Mouse (Mus musculus) adrenal gland, postnatal 4 days (tissue): ENCODE data around the gene Fbxw11. TPM values are rescaled to one million over a fixed set of nuclear protein-coding genes. Genes with fewer than 3 reads are reported as not detected.

Experiments used
- DNase-seq, 2 experiments: peaks; one replicate each; pipeline ENCODE4 v3.0.0; 2021 to 2022; ENCODE audit warnings: low spot score in 2 of 2, mixed read lengths in 2 of 2
- total RNA-seq, 2 experiments: library from RNA; stranded (reverse); gene quantifications; 2 replicates each; pipeline ENCODE4 v1.2.3; 2021

Gene Fbxw11
- total RNA-seq, 2 experiments from 2014 or later: 110 to 111 TPM

GRCm38 (mm10) chr11:32623236-32623635 is 19.3 kb upstream of the Fbxw11 start:
- no peak for DNase-seq

GRCm38 (mm10) chr11:32623912-32624311 is 18.6 kb upstream of the Fbxw11 start:
- no peak for DNase-seq

DNA sequence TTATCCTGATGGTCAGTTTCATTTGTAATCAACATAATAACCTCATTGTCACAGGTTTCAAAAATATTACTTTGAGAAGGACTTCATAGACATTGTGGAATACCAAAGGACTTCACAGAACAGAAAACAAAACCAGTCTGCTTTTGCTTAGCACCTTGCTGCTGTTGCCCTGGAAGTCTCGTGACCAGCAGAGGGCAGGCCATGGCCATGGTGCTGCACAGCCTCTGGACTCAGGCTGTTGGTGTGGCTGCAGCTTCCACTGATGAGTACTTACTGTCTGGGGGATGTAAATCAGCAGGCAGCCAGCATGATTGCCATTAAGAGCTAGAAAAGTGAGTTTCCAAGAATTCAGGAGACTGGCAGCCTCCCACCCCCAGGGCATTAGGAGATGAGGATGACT is 16.8 kb upstream of the Fbxw11 start:
- peak; percentile 44 to 48 for DNase-seq

DNA sequence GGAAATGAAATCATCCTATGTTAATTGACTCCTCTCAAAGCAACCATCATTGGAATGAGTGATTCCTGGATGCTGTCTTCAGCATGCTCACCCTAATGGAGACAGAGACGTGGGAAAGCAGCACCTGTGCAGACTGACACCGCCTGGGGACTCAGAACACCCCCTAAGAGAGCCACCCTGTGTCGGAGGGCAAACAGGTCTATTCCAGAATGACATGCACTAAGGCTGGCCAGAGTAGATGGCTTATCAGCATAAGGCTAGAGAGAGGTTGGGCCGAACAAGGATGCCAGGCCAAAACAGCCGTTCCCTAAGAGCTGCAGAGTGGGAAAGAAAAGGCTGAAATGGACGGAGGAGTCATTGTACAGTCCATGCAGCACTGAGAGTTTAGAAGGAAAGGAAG is 16.4 kb upstream of the Fbxw11 start:
- no peak for DNase-seq

DNA sequence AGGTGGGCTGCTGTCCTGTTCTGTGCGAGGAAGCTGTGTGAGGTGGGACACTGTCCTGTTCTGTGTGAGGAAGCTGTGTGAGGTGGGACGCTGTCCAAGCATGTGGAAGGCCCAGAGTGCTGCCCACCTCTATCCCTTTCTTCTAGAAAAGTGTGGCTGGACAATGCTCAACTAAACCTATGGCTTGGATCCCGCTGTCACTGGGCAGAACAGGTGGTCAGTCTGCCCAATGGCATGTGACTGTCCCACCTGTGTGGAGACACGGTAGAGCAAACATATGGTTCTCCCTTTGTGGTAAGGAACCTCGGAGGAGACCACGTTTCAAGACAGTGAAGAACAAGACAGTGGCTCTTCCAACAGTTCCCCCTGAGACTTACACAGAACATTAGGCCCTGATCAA is 14.6 kb upstream of the Fbxw11 start:
- no peak for DNase-seq

GRCm38 (mm10) chr11:32629713-32630211 is 12.8 kb upstream of the Fbxw11 start:
- no peak for DNase-seq

GRCm38 (mm10) chr11:32632671-32633070 is 9.9 kb upstream of the Fbxw11 start:
- no peak for DNase-seq

- no peak for DNase-seq
Observed at GRCm38 (mm10) chr11:32633542-32633941, 9.0 kb upstream of the Fbxw11 start.

GRCm38 (mm10) chr11:32634143-32634542 is 8.4 kb upstream of the Fbxw11 start:
- no peak for DNase-seq

- no peak for DNase-seq
Observed at GRCm38 (mm10) chr11:32634842-32635241, 7.7 kb upstream of the Fbxw11 start.

- no peak for DNase-seq
Observed at GRCm38 (mm10) chr11:32636275-32636674, 6.2 kb upstream of the Fbxw11 start.

DNA sequence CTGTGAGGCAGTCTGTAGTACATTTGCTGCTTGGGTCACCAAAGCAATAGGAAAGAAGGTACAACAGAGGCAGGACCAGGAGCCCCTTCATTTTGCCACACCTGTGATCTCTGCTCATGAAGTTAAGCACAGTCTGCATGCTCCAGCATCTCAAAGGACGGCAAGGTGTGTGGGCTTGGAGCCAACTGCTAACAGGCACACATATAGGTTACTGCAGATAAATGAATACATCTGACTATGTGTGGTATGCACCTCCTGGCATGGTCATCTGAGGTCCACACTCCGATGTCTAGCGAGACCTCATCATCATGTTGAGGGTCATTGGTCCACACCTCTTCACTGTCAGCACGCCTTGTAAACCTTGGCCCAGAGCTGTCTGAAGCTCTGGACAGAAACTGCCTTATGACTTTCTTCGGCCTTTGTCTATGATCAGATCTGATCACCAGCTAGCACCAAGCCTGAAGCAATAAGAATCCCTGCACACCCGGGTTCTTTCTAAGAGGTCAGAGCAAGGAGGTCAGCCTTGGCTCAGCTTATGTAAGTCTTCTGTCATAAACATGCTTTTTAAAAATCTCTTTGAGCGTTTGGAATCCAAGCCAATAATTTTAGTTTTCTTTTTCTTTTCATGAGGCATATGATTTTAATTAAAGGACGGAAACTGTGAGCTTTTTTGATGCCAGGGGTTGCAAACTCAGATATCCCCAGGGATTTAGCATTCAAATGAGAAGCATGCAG is 3.8 kb upstream of the Fbxw11 start:
- no peak for DNase-seq

GRCm38 (mm10) chr11:32640617-32641016 is 1.9 kb upstream of the Fbxw11 start:
- DNase-seq: no peak

- DNase-seq: peak in 1 of 2 experiments; percentile 45
Observed at GRCm38 (mm10) chr11:32642899-32643886, 669 bp downstream of the Fbxw11 start.

DNA sequence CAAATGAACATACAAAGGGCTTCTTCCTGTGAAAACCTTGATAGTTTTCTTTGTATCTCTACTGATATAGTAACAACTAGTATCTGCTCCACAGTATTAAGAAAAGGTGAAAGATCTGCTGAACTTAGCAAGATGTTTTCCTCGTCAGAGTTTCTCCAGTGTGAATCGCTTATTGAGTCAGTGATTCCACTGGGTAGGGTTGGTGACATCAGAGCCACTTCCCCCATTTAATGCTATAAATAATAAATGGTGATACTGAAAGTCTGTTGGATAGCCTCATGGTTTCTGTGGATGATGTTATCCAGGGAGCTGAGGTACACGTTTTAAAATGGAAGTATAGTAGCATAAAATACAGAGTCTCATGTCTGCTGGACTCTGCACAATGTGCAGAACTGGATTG is 1.5 kb downstream of the Fbxw11 start:
- DNase-seq: no peak

GRCm38 (mm10) chr11:32647265-32647664 is 4.7 kb downstream of the Fbxw11 start:
- no peak for DNase-seq

- no peak for DNase-seq
Observed at GRCm38 (mm10) chr11:32650236-32650749, 7.8 kb downstream of the Fbxw11 start.

GRCm38 (mm10) chr11:32650893-32651590 is 8.5 kb downstream of the Fbxw11 start:
- DNase-seq: no peak

- DNase-seq: no peak
Observed at GRCm38 (mm10) chr11:32651723-32652122, 9.2 kb downstream of the Fbxw11 start.

- DNase-seq: no peak
Observed at GRCm38 (mm10) chr11:32662082-32662656, 19.6 kb downstream of the Fbxw11 start.

- no peak for DNase-seq
Observed at GRCm38 (mm10) chr11:32665639-32666038, 23.1 kb downstream of the Fbxw11 start.
